Mouse (Mus musculus) ES-E14 (cell line): ENCODE data around the gene 1700015G11Rik.

Source experiments
- CHD2 ChIP-seq: IDR thresholded peaks from 2 replicates; pipeline ENCODE4 v1.6.1; 2014; ENCODE audit warnings: mild to moderate bottlenecking, low read depth, low read length, inconsistent platforms
- HCFC1 ChIP-seq: IDR thresholded peaks from 2 replicates; pipeline ENCODE4 v1.6.1; 2012; ENCODE audit warnings: low read length, inconsistent platforms, borderline replicate concordance; ENCODE audit not compliant: insufficient read depth
- MAFK ChIP-seq: IDR thresholded peaks from 2 replicates; pipeline ENCODE4 v1.6.1; 2014; ENCODE audit warnings: mild to moderate bottlenecking, low read depth, low read length, inconsistent platforms; ENCODE audit not compliant: insufficient read depth
- ZC3H11A ChIP-seq: IDR thresholded peaks from 2 replicates; pipeline ENCODE4 v1.6.1; 2012; ENCODE audit warnings: low read depth, mild to moderate bottlenecking, inconsistent platforms, low read length, borderline replicate concordance
- ZNF384 ChIP-seq: IDR thresholded peaks from 2 replicates; pipeline ENCODE4 v1.6.1; 2012; ENCODE audit warnings: low read depth, low read length, inconsistent platforms

- TF ChIP-seq MAFK (no peak), ZNF384 (no peak), ZC3H11A (no peak), CHD2 (no peak), HCFC1 (no peak)
Observed at GRCm38 (mm10) chr7:52015628-52016027, at the start of gene 1700015G11Rik.
